Comparison of ENCODE assay signal across 15 mouse cellular contexts in genomic region chr5:146818906-146819623, GRCm38 (mm10). TPM values are rescaled to one million over a fixed set of nuclear protein-coding genes. Genes with fewer than 3 reads are reported as not detected.
DNase-seq lines count a peak whose midpoint lies in the region; ATAC-seq and TF ChIP-seq lines count a peak whose summit lies in the region.
"Had no signal": no experiment of that assay in that cellular context is flagged by ENCODE, and none has a peak within 500 bp of the region (broad histone marks: within the 10 kb centered on the region; RNA-seq: fewer than 3 reads in every experiment).

No protein-coding gene starts in this region.

- H3K4me1 ChIP-seq in spleen, adult 2 months (ENCODE audit: control insufficient read depth, insufficient read depth, insufficient read length), result 0 out of 2 replicates have a peak, but pooled peaks cover 2% of the 10 kb centered on the region
- H3K4me1 ChIP-seq in midbrain, embryonic 10.5 days, result 0 out of 2 replicates have a peak, but pooled peaks cover 3% of the 10 kb centered on the region
- H3K4me1 ChIP-seq in forebrain, embryonic 12.5 days, result no peaks in the 10 kb centered on the region

- H3K9ac ChIP-seq in forebrain, embryonic 12.5 days, result no peak overlapping the region
- H3K9ac ChIP-seq: embryonic facial prominence, embryonic 15.5 days had no signal

- TF ChIP-seq POLR2A in spleen, adult 2 months (IDR thresholded peaks at IDR 0.05; ENCODE audit: low read depth, low read length), result no peak

- no peak overlapping the region for H3K4me2 ChIP-seq in forebrain, embryonic 12.5 days
- H3K4me2 ChIP-seq: embryonic facial prominence, embryonic 15.5 days had no signal

- H3K36me3 ChIP-seq in spleen, adult 2 months (ENCODE audit: control insufficient read depth, insufficient read depth, low read length), result no peaks in the 10 kb centered on the region
- no peaks in the 10 kb centered on the region for H3K36me3 ChIP-seq in midbrain, embryonic 10.5 days
- no peaks in the 10 kb centered on the region for H3K36me3 ChIP-seq in forebrain, embryonic 12.5 days (replicated peaks)
- H3K36me3 ChIP-seq: embryonic facial prominence, embryonic 15.5 days had no signal

- DNase-seq in kidney, adult 11 months, result peak; percentile 45
- no peak for DNase-seq in kidney, adult 9 months
- DNase-seq in spleen, adult 2 months (ENCODE audit: low read depth in 1 of 2, low spot score in 2 of 2), result no peak
- DNase-seq in spleen, postnatal 10 days (ENCODE audit: low spot score in 2 of 2), result no peak
- no peak for DNase-seq in heart, adult 9 months (ENCODE audit: low spot score in 2 of 2)
- DNase-seq in midbrain, embryonic 10.5 days (ENCODE audit: low spot score), result no peak
- DNase-seq: B cell, adult 2 months; cerebellum, postnatal 25 days; heart, adult 2 months; heart, postnatal 36 days; retina, postnatal 1 day had no signal

- no peaks in the 10 kb centered on the region for H3K27me3 ChIP-seq in spleen, adult 2 months (ENCODE audit: control insufficient read depth, insufficient read depth, low read length)
- H3K27me3 ChIP-seq in midbrain, embryonic 10.5 days (ENCODE audit: low read depth, poor library complexity, severe bottlenecking), result no peaks in the 10 kb centered on the region
- H3K27me3 ChIP-seq in forebrain, embryonic 12.5 days, result no peaks in the 10 kb centered on the region
- H3K27me3 ChIP-seq: embryonic facial prominence, embryonic 15.5 days had no signal

- peak overlapping the region; percentile 70 for H3K27ac ChIP-seq in spleen, adult 2 months (ENCODE audit: insufficient read depth, low read length)
- no peak overlapping the region for H3K27ac ChIP-seq in midbrain, embryonic 10.5 days (replicated peaks)
- no peak overlapping the region for H3K27ac ChIP-seq in forebrain, embryonic 12.5 days
- H3K27ac ChIP-seq: embryonic facial prominence, embryonic 15.5 days; heart, adult 2 months had no signal

- no peaks in the 10 kb centered on the region for H3K9me3 ChIP-seq in midbrain, embryonic 10.5 days (replicated peaks)
- no peaks in the 10 kb centered on the region for H3K9me3 ChIP-seq in forebrain, embryonic 12.5 days
- H3K9me3 ChIP-seq: embryonic facial prominence, embryonic 15.5 days had no signal

- WGBS in spleen, adult 2 months, result 57% methylated on average over 8 of the region's 8 CpGs
- WGBS in midbrain, embryonic 10.5 days, result 85% methylated on average over 8 of the region's 8 CpGs
- 84% methylated on average over 8 of the region's 8 CpGs for WGBS in forebrain, embryonic 12.5 days

- H3K4me3 ChIP-seq in spleen, adult 2 months (ENCODE audit: extremely low read depth, insufficient read depth, insufficient read length), result no peak overlapping the region
- H3K4me3 ChIP-seq in midbrain, embryonic 10.5 days, result no peak overlapping the region
- H3K4me3 ChIP-seq in forebrain, embryonic 12.5 days (replicated peaks), result no peak overlapping the region
- H3K4me3 ChIP-seq: embryonic facial prominence, embryonic 15.5 days; heart, adult 2 months had no signal

- TF ChIP-seq CTCF in spleen, adult 2 months (IDR thresholded peaks at IDR 0.05; ENCODE audit: extremely low read depth, insufficient read depth, insufficient read length, insufficient replicate concordance), result no peak

- peak; percentile 41 for ATAC-seq in inflammation-experienced regulatory T-cells, adult 6 months
- no peak for ATAC-seq in forebrain, embryonic 12.5 days (ENCODE audit: low FRiP score)
- ATAC-seq: midbrain, embryonic 16.5 days had no signal

RNA-seq across cellular contexts. Expression of gene Rpl21, which starts 13.6 kb away (rescaled TPM):
- polyA plus RNA-seq in spleen, adult 2 months (2012; rRNA removed), result 54.0 and 59.1 TPM in 2 replicates
- 1,000 to 10,000 TPM in 1 of 3 experiments, 100 to 1,000 TPM in 2; 475 to 1,461 (median 755) TPM for polyA plus RNA-seq in inflammation-experienced regulatory T-cells, adult 6 months (2017; shearing (Covaris generic))
- polyA plus RNA-seq in midbrain, embryonic 10.5 days (2016; fragmentation: Nextera tagmentation; extraction: Ambion mirVana), result 451 and 536 TPM in 2 replicates
- polyA plus RNA-seq in forebrain, embryonic 12.5 days (2016; fragmentation: Nextera tagmentation; extraction: Ambion mirVana), result 413 and 432 TPM in 2 replicates

RNA-seq across cellular contexts. Expression of gene Usp12, which starts 24.3 kb away (rescaled TPM):
- polyA plus RNA-seq in spleen, adult 2 months (2012; rRNA removed), result 14.0 and 14.3 TPM in 2 replicates
- 1 to 10 TPM; 4.5 to 6.7 (median 5.8) TPM for polyA plus RNA-seq in inflammation-experienced regulatory T-cells, adult 6 months (2017; shearing (Covaris generic))
- polyA plus RNA-seq in midbrain, embryonic 10.5 days (2016; fragmentation: Nextera tagmentation; extraction: Ambion mirVana), result 14.4 and 14.6 TPM in 2 replicates
- 17.8 and 18.3 TPM in 2 replicates for polyA plus RNA-seq in forebrain, embryonic 12.5 days (2016; fragmentation: Nextera tagmentation; extraction: Ambion mirVana)

RNA-seq across cellular contexts. Expression of gene Rasl11a, which starts 25.8 kb away (rescaled TPM):
- polyA plus RNA-seq in spleen, adult 2 months (2012; rRNA removed), result 8.2 and 9.1 TPM in 2 replicates
- 10 to 100 TPM in 1 of 3 experiments, 1 to 10 TPM in 2; 6.9 to 10.7 (median 8.0) TPM for polyA plus RNA-seq in inflammation-experienced regulatory T-cells, adult 6 months (2017; shearing (Covaris generic))
- 30.1 and 37.2 TPM in 2 replicates for polyA plus RNA-seq in midbrain, embryonic 10.5 days (2016; fragmentation: Nextera tagmentation; extraction: Ambion mirVana)
- 19.2 and 19.3 TPM in 2 replicates for polyA plus RNA-seq in forebrain, embryonic 12.5 days (2016; fragmentation: Nextera tagmentation; extraction: Ambion mirVana)
